Mouse (Mus musculus) lung, postnatal 25 days (tissue): ENCODE measurements at regions not wholly inside any gene's neighbourhood (a gene's known extent, or its start where the extent isn't known, plus 50 kb on each side); places are given as distances from the start of the nearest gene placed in this dataset.

Experiments used
- DNase-seq: peaks from one replicate; pipeline ENCODE4 v3.0.0; 2022; ENCODE audit warnings: low spot score

DNA sequence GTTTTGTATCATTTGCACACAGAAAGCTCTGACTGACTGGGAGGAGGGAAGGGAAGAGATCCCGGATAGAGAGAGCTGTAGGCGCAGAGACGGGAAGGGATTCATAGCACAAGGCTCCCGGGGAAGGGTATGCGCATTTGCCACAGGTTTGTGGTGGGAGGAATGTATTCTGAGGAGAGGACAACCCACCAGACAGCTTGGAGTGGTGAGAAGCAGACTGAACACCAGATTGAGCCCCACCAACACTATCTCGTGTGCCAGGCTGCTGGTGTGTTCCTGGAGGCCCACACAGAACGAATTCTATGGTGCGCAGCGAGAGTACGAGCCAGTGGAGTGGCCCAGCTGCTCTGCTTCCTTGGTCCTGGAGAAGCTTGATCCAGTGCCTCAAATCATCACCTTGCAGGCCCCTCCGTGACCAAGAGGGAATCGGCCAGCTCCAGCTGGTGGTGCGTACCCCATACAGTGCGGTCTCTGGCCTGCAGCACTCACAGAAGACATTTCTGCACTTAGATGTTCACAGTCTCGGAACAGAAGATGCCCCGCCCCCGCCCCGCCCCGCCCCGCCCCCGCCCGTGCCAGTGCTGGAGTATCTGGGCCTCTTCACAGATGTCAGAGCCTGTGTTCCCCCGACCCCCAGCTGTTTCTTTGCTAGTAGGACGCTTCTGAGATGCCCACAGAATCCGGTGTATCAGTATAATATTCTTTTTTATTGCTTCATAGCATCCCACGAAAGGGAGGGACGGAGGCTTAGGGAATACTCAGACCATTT is 92.8 kb upstream of the Tmem189 start:
- no peak for DNase-seq

DNA sequence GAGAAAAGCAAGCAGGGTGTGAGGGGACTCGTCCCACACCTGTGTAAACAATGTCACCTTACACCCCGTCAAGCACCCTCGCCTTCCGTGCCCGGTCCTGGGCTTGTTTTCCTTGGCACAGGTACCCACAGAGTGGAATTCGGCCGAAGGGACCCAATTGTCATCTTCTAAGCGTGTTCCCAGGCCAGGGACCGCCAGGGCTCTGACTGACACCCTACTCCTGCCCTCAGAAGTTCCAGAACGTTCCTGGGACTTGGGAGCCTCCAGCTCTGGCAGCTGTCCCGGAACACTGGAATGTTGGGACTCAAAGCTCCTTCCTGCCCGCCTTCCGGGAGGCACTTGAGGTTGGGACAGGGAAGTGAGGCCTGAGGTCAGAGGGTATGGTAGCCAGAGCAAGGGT is 91.9 kb upstream of the Tmem189 start:
- DNase-seq = peak; percentile 92

DNA sequence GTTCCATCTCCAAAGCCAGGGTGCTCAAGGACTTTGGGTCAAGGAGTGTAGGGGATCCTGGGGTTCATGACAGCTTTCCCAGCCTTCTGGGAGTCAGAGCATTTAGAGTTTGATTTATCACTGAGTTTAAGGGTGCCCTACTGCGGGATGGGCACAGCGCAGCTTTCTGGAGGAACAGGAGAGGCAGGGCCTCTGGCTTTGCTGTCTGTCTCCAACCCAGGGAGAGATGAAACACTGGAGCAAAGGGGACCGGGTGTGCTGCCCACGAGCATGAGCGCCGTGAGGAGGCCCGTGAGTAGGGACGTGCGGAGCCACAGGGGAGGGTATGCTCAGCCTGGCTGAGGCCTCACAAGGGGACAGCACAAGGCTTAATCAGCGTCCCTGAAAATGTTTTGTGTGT is 89.1 kb upstream of the Tmem189 start:
- DNase-seq = no peak

DNA sequence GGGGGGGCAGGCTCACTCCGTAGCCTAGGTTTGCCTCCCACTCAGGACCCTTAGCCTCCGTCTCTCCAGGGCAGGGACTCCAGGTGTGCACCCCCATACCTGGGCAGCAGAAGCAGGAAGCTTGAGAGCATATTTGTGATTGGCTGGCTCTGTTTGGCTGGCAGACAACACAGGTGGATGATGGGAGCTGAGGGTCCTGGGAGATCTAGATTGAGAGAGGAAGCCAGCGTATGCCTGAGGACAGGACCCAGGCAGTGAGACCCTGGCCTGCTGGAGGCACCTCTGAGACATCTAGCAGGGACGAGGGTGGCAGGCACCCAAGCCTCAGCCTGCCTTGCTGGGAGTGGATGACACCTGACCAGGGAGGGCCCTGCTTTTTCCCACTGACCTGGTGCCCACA is 88.6 kb upstream of the Tmem189 start:
- no peak for DNase-seq

DNA sequence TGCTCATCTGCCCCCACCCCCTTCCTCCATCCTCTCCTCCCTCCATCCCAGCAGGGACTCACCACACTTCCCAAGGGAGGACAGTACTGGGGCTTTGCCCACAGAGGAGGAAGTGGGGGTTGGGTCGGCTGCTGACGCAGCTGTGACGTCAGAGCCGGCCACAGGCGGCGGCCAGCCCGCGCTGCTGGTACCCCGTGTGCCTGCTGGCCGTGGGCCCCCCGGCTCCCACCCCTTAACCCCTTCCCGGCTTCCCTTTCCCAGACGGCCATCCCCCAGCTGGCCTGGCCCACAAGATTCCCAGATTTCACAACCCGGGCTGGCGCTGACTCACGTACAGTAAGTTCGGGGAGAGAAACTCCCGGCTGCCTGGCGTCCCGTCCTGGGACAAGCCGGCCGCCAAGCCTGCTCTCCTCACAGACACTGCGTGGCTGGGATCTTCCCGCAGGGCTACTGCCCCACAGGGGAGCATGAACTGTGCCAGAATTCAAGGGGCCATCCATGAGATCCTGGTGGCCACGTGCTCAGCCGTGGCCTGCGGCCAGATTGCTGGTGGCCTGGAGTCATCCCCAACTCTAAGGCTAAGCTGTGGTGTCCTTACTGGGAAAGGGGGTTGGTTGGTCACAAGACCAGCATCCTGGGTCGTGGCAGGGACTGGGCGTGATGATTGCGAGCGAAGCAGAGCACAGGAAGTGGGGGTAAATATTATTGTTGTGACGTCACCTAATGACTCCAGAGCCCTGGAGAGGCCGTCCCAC is 87.9 kb upstream of the Tmem189 start:
- DNase-seq = peak; percentile 88

DNA sequence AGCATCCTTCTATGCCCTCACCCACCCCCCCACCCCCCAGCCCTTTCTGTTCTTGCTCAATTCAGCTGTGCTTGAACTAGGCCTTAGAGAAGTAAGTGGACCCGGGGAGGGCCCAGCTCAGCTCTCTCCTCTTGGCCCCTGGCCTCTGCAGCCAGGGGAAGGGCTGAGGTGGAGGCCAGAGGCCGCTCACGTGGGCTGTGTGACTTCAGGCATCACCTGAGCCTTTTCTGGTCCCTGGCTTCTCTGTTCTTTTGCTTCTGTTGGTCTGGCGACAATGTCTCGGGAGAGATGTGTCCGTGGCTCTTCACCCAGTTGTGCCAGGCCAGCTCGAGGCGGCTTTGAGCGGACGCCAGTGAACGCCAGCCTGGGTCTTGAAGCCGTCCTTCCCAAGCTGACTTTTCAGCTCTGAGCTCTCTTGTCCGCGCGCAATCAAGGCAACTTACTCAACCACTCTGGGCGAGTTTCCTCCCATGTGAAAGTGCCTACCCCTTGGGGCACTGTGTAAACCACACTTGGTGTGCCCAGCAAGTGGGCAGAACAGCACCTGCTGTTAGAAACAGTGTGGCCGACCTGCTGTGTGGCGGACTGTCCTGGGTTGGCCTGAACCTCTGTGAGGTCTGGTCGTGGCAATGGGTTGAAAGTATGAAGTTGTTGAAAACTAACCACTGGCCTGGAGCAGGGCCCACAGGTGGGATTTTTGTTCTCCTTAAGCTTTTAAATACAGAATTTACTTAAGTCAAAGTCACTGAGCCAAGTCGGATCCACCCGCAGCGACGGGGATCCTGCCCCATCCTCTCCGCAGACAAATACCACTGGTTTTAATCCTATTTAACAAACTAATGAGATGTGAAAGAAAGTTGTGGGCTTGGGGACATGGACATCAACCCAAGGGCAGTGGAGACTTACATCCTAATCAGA is 86.9 kb upstream of the Tmem189 start:
- DNase-seq = no peak

DNA sequence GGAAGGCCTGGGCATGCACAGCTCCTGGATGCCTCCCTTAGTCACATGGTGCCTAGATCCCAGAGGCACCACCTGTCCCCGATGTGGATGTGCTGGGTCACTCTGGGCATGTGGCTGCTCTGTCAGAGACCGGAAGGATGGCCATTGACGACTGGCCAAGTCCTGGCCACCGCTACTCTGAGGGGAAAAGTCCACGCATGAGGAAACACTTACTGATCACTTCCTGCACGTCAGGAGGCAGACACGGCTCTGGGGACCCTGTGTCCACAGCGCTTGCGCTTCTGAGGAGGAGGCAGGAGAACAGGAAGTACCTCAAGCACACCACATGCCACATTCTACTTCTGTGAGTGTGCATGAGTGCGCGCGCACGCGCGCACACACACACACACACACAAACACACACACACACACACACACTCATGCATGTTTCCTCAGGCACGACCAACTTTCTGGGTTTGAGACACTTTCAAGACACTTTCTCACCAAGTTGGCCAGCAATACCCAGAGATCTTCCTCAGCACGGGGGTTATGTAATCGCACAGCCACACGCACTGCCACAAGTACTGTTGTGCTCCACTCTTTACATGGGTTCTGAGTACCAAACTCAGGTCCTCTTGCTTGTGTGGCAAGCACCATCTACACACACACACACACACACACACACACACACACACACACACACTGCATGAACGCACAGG is 85.7 kb upstream of the Tmem189 start:
- DNase-seq = peak; percentile 84

DNA sequence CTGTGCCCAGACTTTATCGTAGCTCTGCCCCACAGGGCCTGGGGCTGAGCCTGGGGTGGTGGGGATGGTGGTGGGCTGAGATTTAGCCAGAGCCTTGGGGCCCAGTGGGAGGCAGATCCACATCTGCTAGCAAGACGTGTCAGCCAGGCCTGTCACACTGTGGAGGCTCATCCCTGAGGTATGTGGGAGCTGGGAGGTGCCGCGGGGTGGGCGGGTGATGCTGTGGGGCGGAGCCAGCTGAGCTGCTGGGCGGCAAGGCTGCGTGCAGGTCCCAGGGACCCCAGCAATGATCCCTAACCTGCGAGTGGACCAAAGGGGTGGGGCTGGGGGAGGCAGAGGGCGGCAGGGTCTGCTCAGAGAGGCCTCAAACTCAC is 85.2 kb upstream of the Tmem189 start:
- no peak for DNase-seq

DNA sequence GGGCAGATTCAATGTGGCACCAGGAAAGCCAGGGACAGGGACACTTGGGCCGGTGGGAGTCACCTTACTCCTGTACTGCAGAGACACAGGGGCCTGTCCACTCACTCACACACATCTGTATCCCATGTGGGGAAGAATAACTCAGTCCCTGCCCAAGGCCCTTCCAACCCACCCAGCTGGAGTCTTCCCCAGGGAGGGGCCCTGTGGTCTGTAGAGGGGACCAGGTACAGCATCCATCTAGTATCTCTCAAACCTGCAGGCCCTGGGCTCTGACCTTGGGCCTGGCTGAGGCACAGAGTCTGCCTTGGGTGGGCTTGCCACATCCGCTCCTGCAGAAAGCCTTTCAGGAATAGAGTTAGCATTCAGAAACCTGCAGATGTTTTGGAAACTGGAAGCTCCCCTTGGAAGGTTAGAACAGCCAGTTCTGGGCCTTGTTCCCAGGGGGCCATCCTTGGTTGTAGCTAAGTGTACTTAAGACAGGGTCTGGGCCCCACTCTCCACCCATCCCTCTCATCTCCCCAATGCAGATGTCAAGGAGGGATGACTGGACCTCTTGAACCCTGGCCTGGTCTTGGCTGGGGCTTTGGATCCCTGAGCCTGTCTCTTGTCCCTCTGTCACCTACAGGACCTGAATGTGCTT is 84.7 kb upstream of the Tmem189 start:
- DNase-seq = no peak

DNA sequence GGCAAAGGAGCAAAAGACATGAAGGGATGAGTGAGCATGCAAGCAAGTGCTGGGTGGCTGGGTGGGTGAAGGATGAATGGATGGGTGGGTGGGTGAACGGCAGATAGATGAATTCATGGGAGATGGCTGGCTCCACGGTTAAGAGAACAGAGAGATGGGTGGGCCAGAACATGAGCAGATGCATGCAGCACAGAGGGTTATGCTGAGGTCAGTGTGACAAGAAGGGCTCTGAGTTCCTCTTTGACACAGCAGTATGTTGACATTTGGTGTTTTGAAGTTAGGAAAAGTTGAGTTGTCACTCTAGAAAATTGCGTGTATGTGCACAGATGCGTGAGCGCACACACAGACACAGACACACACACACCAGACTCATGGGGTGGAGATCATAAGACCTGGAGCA is 83.2 kb upstream of the Tmem189 start:
- no peak for DNase-seq

DNA sequence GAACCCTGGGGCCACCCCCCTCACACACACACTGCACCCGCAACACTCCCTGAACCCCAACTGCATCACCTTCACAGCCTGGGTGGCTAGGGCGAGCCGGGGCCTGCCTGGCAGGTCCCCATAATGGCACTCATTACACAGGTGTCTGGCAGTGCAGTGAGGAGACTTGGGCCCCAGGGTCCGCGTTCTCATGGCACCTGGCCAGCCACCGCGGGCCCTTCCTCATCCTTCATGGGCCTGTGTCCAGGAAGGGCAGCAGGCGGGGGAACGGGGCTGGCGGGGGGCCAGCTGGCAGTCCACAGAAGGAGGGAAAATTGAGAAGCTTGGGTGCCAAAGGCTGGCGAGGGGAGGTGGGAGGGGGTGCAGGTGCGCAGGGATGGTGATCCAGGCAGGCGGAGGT is 78.3 kb upstream of the Tmem189 start:
- DNase-seq = no peak

DNA sequence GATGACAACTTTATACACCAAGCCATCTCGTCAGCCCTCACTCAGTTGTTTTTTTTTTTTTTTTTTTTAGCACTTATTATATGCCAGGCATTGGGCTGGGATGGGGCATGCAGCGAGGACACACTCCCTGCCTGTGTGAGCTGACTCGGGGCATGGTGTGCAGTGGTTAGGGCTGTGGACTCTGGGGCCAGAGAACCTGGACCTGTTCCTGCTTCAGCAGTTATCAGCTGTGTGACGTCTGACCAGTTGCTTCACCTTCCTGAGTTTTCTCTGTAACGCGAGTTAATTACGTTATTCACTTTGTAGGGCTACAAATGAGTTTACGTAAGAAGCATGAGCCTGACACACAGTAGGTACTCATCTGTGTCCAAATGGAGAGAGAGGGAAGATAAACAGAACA is 77.7 kb upstream of the Tmem189 start:
- no peak for DNase-seq

DNA sequence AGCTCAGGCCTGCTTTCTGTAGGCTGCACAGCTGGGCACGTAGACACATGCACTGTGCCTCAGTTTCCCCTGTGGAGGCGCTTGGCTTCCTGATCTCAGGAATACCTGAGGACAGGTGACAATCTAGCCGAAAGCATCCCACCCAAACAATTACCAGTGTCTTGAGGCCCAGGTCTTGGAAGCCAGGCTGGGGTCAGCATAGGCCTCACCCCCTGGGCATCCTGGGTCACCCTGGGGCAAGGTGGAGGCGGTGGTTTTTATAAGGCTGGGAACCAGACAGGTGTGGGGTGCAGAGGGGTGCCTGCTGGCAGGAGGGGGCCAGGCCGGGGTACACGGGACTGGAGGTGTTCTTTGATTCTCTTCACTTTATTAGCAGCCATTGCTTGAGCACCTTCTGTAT is 76.2 kb upstream of the Tmem189 start:
- no peak for DNase-seq

DNA sequence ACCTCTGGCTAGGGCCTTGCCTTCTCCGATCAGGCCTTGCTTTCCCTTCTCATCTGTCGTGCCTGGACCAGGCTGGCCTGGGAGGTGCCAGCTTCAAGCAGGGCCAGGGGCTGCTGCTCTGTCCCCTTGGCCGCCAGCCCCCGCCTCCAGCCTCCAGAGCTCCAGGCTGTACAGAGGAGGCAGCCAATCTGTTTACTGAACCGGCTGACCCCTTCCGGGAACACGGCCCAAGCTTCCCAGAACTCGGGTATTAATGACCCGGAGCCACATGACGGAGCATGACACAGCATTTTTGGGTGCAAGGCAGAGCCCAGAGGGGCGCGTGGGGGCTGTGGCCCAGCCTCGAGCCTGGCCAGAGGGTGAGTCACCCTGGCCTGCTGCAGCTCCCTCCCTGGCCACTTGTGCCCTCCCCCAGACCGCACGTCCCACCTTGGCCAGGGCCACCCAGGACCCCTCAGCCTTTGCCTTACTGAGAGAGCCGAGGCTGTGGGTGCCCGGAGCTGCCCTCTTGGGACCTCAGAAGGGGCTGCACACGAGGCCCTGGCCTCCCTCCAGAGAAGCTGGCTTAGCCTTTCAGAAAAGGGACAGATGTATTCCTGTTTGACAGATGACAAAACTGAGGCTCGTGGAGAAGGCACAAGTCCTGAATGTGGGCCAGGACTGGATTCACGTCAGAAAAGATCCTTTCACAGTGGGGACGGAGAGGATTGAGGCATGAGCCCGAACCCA is 75.6 kb upstream of the Tmem189 start:
- DNase-seq = peak; percentile 90

DNA sequence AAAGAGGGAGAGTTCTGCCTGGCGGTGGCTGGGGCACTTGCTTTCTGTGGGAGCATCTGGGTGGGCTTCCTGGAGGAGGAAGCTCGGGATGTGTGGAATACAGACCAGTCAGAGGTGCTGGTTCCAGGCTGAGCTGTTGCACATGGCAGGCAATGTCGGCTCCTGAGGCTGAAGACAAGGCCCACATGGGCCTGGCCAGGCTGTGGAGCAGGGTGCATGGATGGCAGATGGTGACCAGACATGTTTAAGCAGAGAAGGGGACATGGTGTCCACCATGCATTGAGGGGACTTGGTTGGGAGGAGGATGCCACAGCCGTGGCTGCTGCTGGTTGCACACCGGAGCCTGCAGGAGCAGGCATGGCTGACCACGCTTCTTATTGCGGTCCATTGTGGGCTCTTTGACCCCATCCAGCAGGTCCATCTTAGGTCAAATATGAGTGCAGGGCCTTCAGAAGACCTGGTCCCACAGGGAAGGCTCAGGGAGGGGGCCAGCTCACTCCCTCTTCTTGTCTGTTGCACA is 74.3 kb upstream of the Tmem189 start:
- no peak for DNase-seq

DNA sequence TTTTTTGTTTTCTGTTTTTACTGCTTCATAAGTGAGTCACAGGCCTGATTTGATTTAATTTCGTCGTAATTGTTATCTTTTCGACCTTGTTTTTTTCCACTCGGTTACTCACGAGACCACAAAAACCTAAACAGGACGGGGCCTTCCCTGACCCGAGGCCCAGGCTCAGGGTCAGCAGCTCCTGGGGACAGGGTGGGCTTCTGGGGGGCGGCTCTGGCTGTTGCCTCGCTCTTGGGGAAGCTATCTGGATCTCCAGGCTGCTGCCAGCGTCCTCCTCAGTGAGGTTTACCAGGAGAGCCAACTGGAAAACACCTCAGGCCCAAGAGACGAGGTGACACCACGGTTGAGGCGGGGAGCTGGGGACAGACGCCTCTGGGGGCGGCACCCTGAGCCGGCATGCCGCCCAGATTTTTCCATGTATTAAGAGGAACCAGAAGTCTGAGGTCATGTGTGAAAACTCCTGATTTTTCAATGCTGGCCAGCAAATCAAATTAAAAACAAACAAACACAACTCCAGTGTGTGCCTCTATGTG is 71.8 kb upstream of the Tmem189 start:
- no peak for DNase-seq

DNA sequence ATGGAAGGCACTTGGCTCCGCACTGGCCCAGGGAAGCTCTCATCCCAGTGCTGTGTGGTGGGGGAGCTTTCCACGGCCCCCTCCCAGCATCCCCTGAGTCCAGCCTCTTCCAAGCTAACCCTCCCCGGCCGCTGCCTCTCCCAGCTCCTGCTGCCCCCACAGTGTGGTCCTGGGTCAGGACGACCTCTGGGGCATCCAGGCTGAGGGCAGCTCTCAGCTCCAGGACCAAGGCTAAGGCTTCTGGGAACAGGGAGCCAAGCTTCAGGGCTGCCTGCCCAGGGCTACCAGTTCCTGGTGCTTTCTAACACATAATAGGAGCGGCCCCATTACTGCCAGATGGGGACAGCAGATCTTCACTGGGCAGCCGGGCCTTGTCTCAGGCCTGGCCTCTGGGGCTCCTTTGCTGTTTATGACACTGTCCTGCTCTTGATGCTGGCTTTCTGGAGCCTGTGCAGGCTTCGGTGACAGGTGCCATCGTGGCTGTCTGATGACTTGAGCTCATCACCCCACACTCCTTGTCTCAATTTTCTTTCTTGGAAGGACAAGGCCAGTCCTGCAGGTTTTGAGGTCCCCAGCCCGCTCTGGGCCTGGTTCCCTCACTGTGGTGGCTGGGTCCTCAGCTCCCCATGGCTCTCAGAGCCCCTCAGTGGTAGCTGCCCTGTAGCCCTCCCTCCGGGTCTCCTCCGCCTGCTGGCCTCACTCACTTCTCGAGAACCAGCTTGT is 71.2 kb upstream of the Tmem189 start:
- DNase-seq = no peak

DNA sequence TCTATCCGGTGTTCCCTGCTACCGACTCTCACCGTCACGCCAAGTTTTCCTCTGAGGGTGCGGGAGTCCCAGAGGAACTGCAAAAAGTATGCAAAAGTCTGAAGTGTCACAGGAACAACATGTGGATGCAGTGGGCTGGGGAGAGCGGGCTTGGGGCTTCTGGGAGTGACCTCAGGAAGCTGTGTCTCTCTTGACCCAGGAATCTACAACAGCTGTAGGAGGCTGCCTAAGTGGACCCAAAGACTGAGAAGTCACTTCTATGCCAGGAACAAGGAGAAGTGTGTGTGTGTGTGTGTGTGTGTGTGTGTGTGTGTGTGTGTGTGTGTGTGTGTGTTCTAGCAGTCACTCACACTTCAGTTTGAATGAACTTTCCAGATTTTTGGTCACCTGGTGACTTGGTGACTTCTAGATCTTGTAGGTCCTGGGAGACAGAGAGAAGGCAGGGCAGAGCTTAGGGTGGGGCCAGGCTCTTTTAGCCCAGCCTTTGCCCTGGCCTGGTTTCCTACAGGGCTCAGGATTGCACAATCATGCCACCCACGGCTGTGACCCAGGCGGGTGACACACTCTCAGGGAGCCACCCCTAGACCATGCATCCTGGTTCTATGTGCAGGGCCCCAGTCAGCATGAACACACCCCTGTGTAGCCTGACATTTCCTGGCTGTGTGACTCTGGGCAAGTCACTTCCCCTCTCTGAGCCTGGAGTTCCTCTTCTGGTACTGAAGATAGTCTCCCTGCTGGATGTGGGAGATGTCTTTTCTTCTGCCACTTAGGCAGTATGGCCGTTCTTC is 70.2 kb upstream of the Tmem189 start:
- peak; percentile 85 for DNase-seq
